Mouse (Mus musculus): ENCODE data around the gene Nr1d2. TPM values are rescaled to one million over a fixed set of nuclear protein-coding genes. Genes with fewer than 3 reads are reported as not detected.

Gene Nr1d2
- polyA plus RNA-seq (2015; fragmentation: Illumina TruSeq; extraction: RNeasy Lipid Tissue Mini Kit (QIAGEN cat#74804); ENCODE audit: insufficient read depth, low replicate concordance) = 43.9 TPM

DNA sequence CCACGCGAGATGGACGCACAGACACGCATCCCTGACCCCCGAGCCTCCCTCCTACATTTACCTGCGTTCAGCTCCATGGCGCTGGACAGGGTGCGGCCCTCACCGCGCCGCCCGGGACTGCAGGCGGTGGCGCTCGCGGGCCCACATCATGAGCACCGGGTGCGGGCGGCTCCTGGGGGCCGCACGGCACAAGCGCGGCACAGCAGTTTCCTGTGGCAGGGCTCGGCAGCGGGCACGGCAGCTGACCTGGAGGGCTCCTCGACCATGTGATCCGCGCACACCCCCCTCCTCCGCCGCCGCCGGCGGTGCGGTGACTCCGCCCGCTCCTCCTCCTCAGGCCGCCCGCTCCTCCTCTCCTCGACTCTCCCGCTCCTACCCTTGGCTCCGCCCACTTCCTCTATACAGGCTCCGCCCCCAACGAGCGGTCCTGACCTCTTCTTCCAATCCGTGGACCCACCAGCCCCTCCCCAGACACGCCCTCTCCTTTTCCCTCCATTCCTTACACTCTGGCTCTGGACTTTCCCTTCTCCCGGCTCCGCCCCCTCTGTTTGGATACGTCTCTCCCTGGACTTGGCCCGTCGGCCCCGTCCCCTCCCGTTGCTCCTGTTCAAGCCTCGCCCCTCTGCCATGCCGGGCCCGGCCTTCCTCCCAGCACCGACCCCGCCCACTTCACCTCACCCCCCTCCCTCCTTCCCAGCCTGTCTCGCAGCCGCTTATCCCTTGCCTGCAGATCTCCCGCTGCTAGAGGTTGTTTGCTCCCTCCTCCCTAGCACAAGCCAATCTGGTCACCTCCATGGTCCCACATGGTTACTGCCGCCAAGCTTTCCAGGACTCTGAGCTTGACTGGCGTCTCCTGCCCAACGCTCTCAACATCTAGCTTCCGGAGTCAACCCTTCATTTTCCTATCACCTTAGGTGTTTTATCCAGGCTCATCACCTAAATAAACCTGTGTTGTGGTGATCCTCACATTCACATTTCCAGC, at the start of gene Nr1d2:
Gene Nr1d2, minus strand, starts transcription at position 378 of the 982 bp plus-strand sequence.

DNA sequence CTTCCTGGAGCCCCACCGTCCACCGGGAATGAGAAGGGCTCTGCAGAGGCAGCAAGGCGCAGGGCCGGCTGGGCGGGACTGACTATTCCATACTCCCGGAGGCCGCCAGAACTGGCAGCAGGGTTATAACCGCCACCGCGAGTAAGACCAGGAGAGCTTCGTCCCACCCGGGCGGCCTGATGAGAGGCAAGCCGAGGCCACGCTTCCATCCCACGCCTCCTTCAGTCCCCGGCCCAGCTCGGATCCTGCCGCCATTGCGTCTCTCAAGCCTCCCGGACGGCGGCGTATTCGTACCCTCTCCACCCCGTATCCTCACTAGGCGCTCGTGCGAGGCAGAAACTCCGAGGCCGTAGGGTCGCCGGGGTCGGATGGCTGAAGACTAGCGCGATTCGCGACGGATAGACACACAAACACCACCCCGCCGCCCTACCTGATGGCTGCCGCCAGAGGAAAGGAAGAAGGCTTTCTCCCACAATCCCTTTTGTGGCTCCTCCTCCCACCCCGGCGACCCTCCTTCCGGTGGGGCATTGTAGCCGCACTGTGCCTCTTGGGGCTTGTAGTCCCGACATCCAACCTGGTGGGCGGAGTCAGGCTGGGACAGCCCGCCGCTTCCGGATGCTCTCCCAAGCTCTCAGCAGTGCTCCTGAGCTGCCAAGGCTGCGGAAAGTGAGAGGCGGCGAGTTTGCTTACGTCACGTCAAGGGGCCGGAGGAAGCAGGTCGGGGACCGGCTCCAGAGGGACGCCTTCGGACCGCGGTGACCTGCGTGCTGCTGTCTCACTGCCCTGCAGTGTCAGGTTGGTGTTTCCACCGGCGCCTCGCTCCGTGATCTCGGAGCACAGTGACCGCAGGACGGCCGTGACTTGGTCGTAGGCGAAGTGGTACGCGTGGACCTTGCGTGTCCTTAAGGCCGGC, 31.9 kb upstream of the Nr1d2 start, which contains the start of the genes Nkiras1 and Rpl15:
Gene Nkiras1, plus strand, starts transcription at position 608 of the 913 bp plus-strand sequence.
Gene Rpl15, minus strand, starts transcription at position 863 of the 913 bp plus-strand sequence.

Other genes with a start within 250 kb of the Nr1d2 start
- 29.0 TPM for gene Nkiras1, start 32.0 kb upstream of the Nr1d2 start, polyA plus RNA-seq (2015; fragmentation: Illumina TruSeq; extraction: RNeasy Lipid Tissue Mini Kit (QIAGEN cat#74804); ENCODE audit: insufficient read depth, low replicate concordance)
- 1,148 TPM for gene Rpl15, start 32.3 kb upstream of the Nr1d2 start, polyA plus RNA-seq (2015; fragmentation: Illumina TruSeq; extraction: RNeasy Lipid Tissue Mini Kit (QIAGEN cat#74804); ENCODE audit: insufficient read depth, low replicate concordance)
- 130 TPM for gene Ube2e1, start 92.7 kb upstream of the Nr1d2 start, polyA plus RNA-seq (2015; fragmentation: Illumina TruSeq; extraction: RNeasy Lipid Tissue Mini Kit (QIAGEN cat#74804); ENCODE audit: insufficient read depth, low replicate concordance)

Measured in spleen, adult 10 weeks (tissue).